In genomic region chr19:3684957-3685580, GRCm38 (mm10) we compare ENCODE assay signal across 9 mouse cellular contexts. TPM values are rescaled to one million over a fixed set of nuclear protein-coding genes. Genes with fewer than 3 reads are reported as not detected.
DNase-seq lines count a peak whose midpoint lies in the region; ATAC-seq and TF ChIP-seq lines count a peak whose summit lies in the region.
"Had no signal": no experiment of that assay in that cellular context is flagged by ENCODE, and none has a peak within 500 bp of the region (broad histone marks: within the 10 kb centered on the region; RNA-seq: fewer than 3 reads in every experiment).

No protein-coding gene starts in this region.

- no peaks in the 10 kb centered on the region for H3K27me3 ChIP-seq in kidney, adult 2 months (replicated peaks; ENCODE audit: control insufficient read depth, insufficient read depth, low read length)
- no peaks in the 10 kb centered on the region for H3K27me3 ChIP-seq in embryonic facial prominence, embryonic 12.5 days
- H3K27me3 ChIP-seq in intestine, embryonic 15.5 days (replicated peaks), result no peaks in the 10 kb centered on the region
- peaks cover 9% of the 10 kb centered on the region for H3K27me3 ChIP-seq in midbrain, embryonic 14.5 days (ENCODE audit: control insufficient read depth, insufficient read depth, low read length)

- peak; percentile 44 for DNase-seq in kidney, adult 2 months
- DNase-seq in kidney, adult 9 months, result no peak
- no peak for DNase-seq in midbrain, embryonic 14.5 days
- DNase-seq in left cerebral cortex, postnatal 14 days (ENCODE audit: low spot score in 2 of 2), result no peak
- DNase-seq in left cerebral cortex, postnatal 10 days (ENCODE audit: extremely low spot score in 1 of 2, low spot score in 2 of 2), result no peak

- intact Hi-C loops in left cerebral cortex, postnatal 14 days (cut with DNase I), result no loop called here
- intact Hi-C loops in left cerebral cortex, postnatal 10 days (cut with DNase I), result no loop called here

- peak overlapping the region; percentile 64 for H3K4me3 ChIP-seq in kidney, adult 2 months (ENCODE audit: insufficient read depth, low read depth, low read length)
- peak overlapping the region; percentile 93 for H3K4me3 ChIP-seq in embryonic facial prominence, embryonic 12.5 days
- peak overlapping the region; percentile 96 for H3K4me3 ChIP-seq in intestine, embryonic 15.5 days (replicated peaks)
- peak overlapping the region; percentile 71 for H3K4me3 ChIP-seq in midbrain, embryonic 14.5 days (replicated peaks; ENCODE audit: low read depth, low read length)

- H3K4me1 ChIP-seq in kidney, adult 2 months (ENCODE audit: control insufficient read depth, insufficient read depth, low read length), result peaks cover 42% of the 10 kb centered on the region
- H3K4me1 ChIP-seq in embryonic facial prominence, embryonic 12.5 days, result peaks cover 54% of the 10 kb centered on the region
- peaks cover 51% of the 10 kb centered on the region for H3K4me1 ChIP-seq in intestine, embryonic 15.5 days (replicated peaks)
- peaks cover 14% of the 10 kb centered on the region for H3K4me1 ChIP-seq in midbrain, embryonic 14.5 days (ENCODE audit: control insufficient read depth, insufficient read depth, low read length)

- no peak for TF ChIP-seq CTCF in kidney, adult 2 months (conservative IDR thresholded peaks at IDR 0.05; ENCODE audit: insufficient read depth, insufficient read length, low read depth, low read length)

- 0 out of 2 replicates have a peak, but pooled peaks have one; percentile 17 for ATAC-seq in embryonic facial prominence, embryonic 12.5 days (ENCODE audit: insufficient number of reproducible peaks, insufficient read depth, low FRiP score, low TSS enrichment)
- ATAC-seq in intestine, embryonic 15.5 days, result peak; percentile 14
- ATAC-seq in midbrain, embryonic 14.5 days (ENCODE audit: low FRiP score, low TSS enrichment), result no peak
- ATAC-seq in frontal cortex, adult (ENCODE audit: low TSS enrichment), result no peak

- peak overlapping the region; percentile 15 for H3K27ac ChIP-seq in kidney, adult 2 months (ENCODE audit: insufficient read depth, low read depth, low read length)
- peak overlapping the region; percentile 84 for H3K27ac ChIP-seq in embryonic facial prominence, embryonic 12.5 days
- peak overlapping the region; percentile 86 for H3K27ac ChIP-seq in intestine, embryonic 15.5 days
- H3K27ac ChIP-seq in midbrain, embryonic 14.5 days (replicated peaks; ENCODE audit: low read depth, low read length), result no peak overlapping the region

- 29% methylated on average over 11 of the region's 11 CpGs for WGBS in kidney, adult 2 months
- 4% methylated on average over 11 of the region's 11 CpGs for WGBS in embryonic facial prominence, embryonic 12.5 days
- 5% methylated on average over 11 of the region's 11 CpGs for WGBS in intestine, embryonic 15.5 days
- WGBS in midbrain, embryonic 14.5 days, result 16% methylated on average over 11 of the region's 11 CpGs

- no peaks in the 10 kb centered on the region for H3K36me3 ChIP-seq in kidney, adult 2 months (ENCODE audit: control insufficient read depth, insufficient read depth, low read length)
- H3K36me3 ChIP-seq in embryonic facial prominence, embryonic 12.5 days, result no peaks in the 10 kb centered on the region
- no peaks in the 10 kb centered on the region for H3K36me3 ChIP-seq in intestine, embryonic 15.5 days
- no peaks in the 10 kb centered on the region for H3K36me3 ChIP-seq in midbrain, embryonic 14.5 days (ENCODE audit: control insufficient read depth, insufficient read depth, low read length)
- H3K36me3 ChIP-seq: G1E had no signal

- H3K9ac ChIP-seq in embryonic facial prominence, embryonic 12.5 days, result peak overlapping the region; percentile 97
- H3K9ac ChIP-seq in intestine, embryonic 15.5 days, result peak overlapping the region; percentile 94
- peak overlapping the region; percentile 62; the same call in 1 of the 2 replicates for H3K9ac ChIP-seq in midbrain, embryonic 14.5 days (replicated peaks; ENCODE audit: low read length)

- no peaks in the 10 kb centered on the region for H3K9me3 ChIP-seq in embryonic facial prominence, embryonic 12.5 days
- no peaks in the 10 kb centered on the region for H3K9me3 ChIP-seq in intestine, embryonic 15.5 days
- H3K9me3 ChIP-seq in midbrain, embryonic 14.5 days (ENCODE audit: control insufficient read depth, low read length), result no peaks in the 10 kb centered on the region
- H3K9me3 ChIP-seq: G1E had no signal

- H3K4me2 ChIP-seq in embryonic facial prominence, embryonic 12.5 days (replicated peaks), result peak overlapping the region; percentile 78
- peak overlapping the region; percentile 94 for H3K4me2 ChIP-seq in intestine, embryonic 15.5 days (replicated peaks)
- H3K4me2 ChIP-seq in midbrain, embryonic 14.5 days (ENCODE audit: low read length), result peak overlapping the region; percentile 100

- TF ChIP-seq POLR2A in kidney, adult 2 months (IDR thresholded peaks at IDR 0.05; ENCODE audit: low read depth, low read length), result no peak

RNA-seq across cellular contexts. Expression of gene Lrp5, which starts 1.3 kb away (rescaled TPM):
- polyA plus RNA-seq in kidney, adult 2 months (2012; rRNA removed), result 33.9 and 34.2 TPM in 2 replicates
- 7.1 and 7.9 TPM in 2 replicates for polyA plus RNA-seq in embryonic facial prominence, embryonic 12.5 days (2016; fragmentation: Nextera tagmentation; extraction: Ambion mirVana)
- 5.2 and 5.4 TPM in 2 replicates for polyA plus RNA-seq in intestine, embryonic 15.5 days (2015; fragmentation: Nextera tagmentation; extraction: Ambion mirVana)
- polyA plus RNA-seq in midbrain, embryonic 14.5 days (2014; fragmentation: Nextera tagmentation; extraction: Ambion mirVana), result 1.1 and 1.3 TPM in 2 replicates
- 10 to 100 TPM in 1 of 2 experiments, 1 to 10 TPM in 1; 9.5 to 10.5 TPM for total RNA-seq in left cerebral cortex, postnatal 14 days (2021)
- total RNA-seq in left cerebral cortex, postnatal 10 days (2021), result 10 to 100 TPM; 10.1 TPM

RNA-seq across cellular contexts. Expression of gene 1810055G02Rik, which starts 23.0 kb away (rescaled TPM):
- 18.8 and 23.3 TPM in 2 replicates for polyA plus RNA-seq in kidney, adult 2 months (2012; rRNA removed)
- polyA plus RNA-seq in embryonic facial prominence, embryonic 12.5 days (2016; fragmentation: Nextera tagmentation; extraction: Ambion mirVana), result 42.0 and 44.7 TPM in 2 replicates
- 39.9 and 41.9 TPM in 2 replicates for polyA plus RNA-seq in intestine, embryonic 15.5 days (2015; fragmentation: Nextera tagmentation; extraction: Ambion mirVana)
- 31.4 and 33.7 TPM in 2 replicates for polyA plus RNA-seq in midbrain, embryonic 14.5 days (2014; fragmentation: Nextera tagmentation; extraction: Ambion mirVana)
- 10 to 100 TPM; 42.8 to 52.3 TPM for total RNA-seq in left cerebral cortex, postnatal 14 days (2021)
- total RNA-seq in left cerebral cortex, postnatal 10 days (2021), result 10 to 100 TPM; 47.5 TPM

Comparison
In these comparisons a context has a peak if more than half of its experiments do, and no peak if none do; other contexts are left out.
1. ATAC-seq: peak in embryonic facial prominence, embryonic 12.5 days (single experiment) and intestine, embryonic 15.5 days (single experiment); none in midbrain, embryonic 14.5 days (single experiment) and frontal cortex, adult (single experiment).
2. Peak in every context shown above with its lines, with median percentiles within 50 percentile points of each other: H3K4me3 ChIP-seq, H3K4me2 ChIP-seq and H3K9ac ChIP-seq.